Mouse (Mus musculus) intestine, postnatal 0 days (tissue): ENCODE data around the gene Ets2. TPM values are rescaled to one million over a fixed set of nuclear protein-coding genes. Genes with fewer than 3 reads are reported as not detected.
A peak's percentile ranks its signal among the peaks of the same experiment; 100 is the strongest.
"Not testable (repeated sequence)": the region's sequence is repeated elsewhere in the genome, so short reads cannot be mapped to it uniquely, and the experiment has no call there.

Experiments used
- ATAC-seq: fragments of 200-750 bp; cut with Nextera tagmentation; 2 replicates; pipeline ENCODE4 v1.8.0; 2017; ENCODE audit warnings: mild to moderate bottlenecking, moderate TSS enrichment, moderate library complexity
- H3K27ac ChIP-seq: fragments of 300-500 bp; sonication (generic); 2 replicates; pipeline ENCODE4 v1.5.1; 2014; ENCODE audit warnings: mild to moderate bottlenecking, low read depth, low read length, moderate library complexity
- H3K27me3 ChIP-seq: fragments of 300-500 bp; sonication (generic); replicated peaks from 2 replicates; pipeline ENCODE4 v1.6.1; 2014; ENCODE audit warnings: low read length, mixed read lengths; ENCODE audit not compliant: control insufficient read depth, insufficient read depth
- H3K36me3 ChIP-seq: fragments of 300-500 bp; sonication (generic); 2 replicates; pipeline ENCODE4 v1.6.1; 2014; ENCODE audit warnings: mild to moderate bottlenecking, moderate library complexity; ENCODE audit not compliant: control insufficient read depth, insufficient read depth
- H3K4me1 ChIP-seq: fragments of 300-500 bp; sonication (generic); replicated peaks from 2 replicates; pipeline ENCODE4 v1.6.1; 2014; ENCODE audit warnings: antibody characterized with exemption, low read length, mixed read lengths; ENCODE audit not compliant: control insufficient read depth, insufficient read depth
- H3K4me2 ChIP-seq: fragments of 300-500 bp; sonication (generic); replicated peaks from 2 replicates; pipeline ENCODE4 v1.6.1; 2014; ENCODE audit warnings: low read depth, mild to moderate bottlenecking, moderate library complexity
- H3K4me3 ChIP-seq: fragments of 300-500 bp; sonication (generic); 2 replicates; pipeline ENCODE4 v1.5.1; 2014; ENCODE audit warnings: low read depth, low read length
- H3K9ac ChIP-seq: fragments of 300-500 bp; sonication (generic); 2 replicates; pipeline ENCODE4 v1.6.1; 2014; ENCODE audit warnings: mild to moderate bottlenecking, low read depth, low read length
- H3K9me3 ChIP-seq: fragments of 300-500 bp; sonication (generic); 2 replicates; pipeline ENCODE4 v1.6.1; 2016; ENCODE audit warnings: mixed run types; ENCODE audit not compliant: control insufficient read depth
- CTCF ChIP-seq: sonication (generic); IDR thresholded peaks from 2 replicates; pipeline ENCODE4 v1.5.1; 2016; ENCODE audit warnings: low read depth, mild to moderate bottlenecking, control low read depth, antibody characterized with exemption, moderate library complexity
- WGBS: fragments of 180-500 bp; shearing (Covaris S2); extraction: QIAGEN DNeasy Blood & Tissue Kit; methylation state at CpG from one replicate; pipeline ENCODE4 v1.1.7; 2014; 5-methylcytosine and 5-hydroxymethylcytosine counted together
- polyA plus RNA-seq: library from polyadenylated mRNA; unstranded; fragments of >200 nt; fragmentation: Nextera tagmentation; extraction: Ambion mirVana; gene quantifications from 2 replicates; pipeline ENCODE4 v1.2.1, GENCODE M21; 2015

Ets2 gene
- polyA plus RNA-seq, 1 experiment from 2014 or later = 34.6 TPM

DNA sequence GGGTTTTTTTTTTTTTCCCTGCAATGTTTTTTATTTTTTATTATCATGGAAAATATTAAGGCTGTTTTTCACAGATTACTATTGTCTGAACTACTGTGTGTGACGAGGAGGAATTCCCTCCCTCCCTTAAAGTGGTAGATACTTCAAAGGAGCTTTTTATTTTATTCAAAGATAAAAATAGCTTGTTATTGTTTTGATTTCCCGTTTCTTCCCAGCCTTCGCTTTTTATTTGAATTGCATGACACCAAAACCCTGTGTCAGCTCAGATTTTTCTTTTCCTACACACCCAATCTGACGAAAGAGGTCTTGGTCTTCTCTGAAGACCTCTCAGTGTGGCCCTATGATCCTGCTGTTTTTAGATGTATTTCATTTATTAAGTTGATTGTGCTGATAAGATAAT is 7.3 kb downstream of the Ets2 start:
- no peak for TF ChIP-seq CTCF
- no peaks in the 10 kb centered on the region for H3K4me1 ChIP-seq
- H3K9ac ChIP-seq = no peak overlapping the region
- no peak for ATAC-seq
- H3K36me3 ChIP-seq = peaks cover 57% of the 10 kb centered on the region
- peak overlapping the region; percentile 35; the same call in 1 of the 2 replicates for H3K4me2 ChIP-seq
- no peaks in the 10 kb centered on the region for H3K27me3 ChIP-seq
- H3K4me3 ChIP-seq = no peak overlapping the region
- WGBS = 61% methylated on average over 4 of the region's 4 CpGs
- no peaks in the 10 kb centered on the region for H3K9me3 ChIP-seq
- peak overlapping the region; percentile 35; the same call in 1 of the 2 replicates for H3K27ac ChIP-seq

GRCm38 (mm10) chr16:95710129-95710528 is 8.3 kb downstream of the Ets2 start:
- Histone ChIP-seq H3K27me3 (no peaks in the 10 kb centered on the region), H3K36me3 (peaks cover 67% of the 10 kb centered on the region), H3K4me3 (no peak overlapping the region), H3K27ac (no peak overlapping the region), H3K9me3 (no peaks in the 10 kb centered on the region), H3K4me1 (no peaks in the 10 kb centered on the region), H3K9ac (no peak overlapping the region), H3K4me2 (no peak overlapping the region)
- no peak for TF ChIP-seq CTCF
- no peak for ATAC-seq
- WGBS = 88% methylated on average over 6 of the region's 6 CpGs

DNA sequence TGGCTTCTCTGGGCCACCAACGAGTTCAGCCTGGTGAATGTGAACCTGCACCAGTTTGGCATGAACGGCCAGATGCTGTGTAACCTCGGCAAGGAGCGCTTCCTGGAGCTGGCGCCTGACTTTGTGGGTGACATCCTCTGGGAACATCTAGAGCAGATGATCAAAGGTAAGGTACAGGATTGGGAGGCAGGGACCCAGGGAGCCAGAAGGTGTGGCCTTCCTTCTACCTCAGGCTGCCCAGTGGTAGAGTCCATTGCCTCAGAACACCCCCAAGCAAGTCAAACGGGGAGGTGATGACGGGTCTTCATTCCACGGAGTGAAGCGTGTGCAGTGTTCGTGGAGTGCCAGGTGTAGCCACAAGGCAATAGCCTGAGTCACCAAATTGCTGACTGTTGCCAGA is 10.2 kb downstream of the Ets2 start:
- Histone ChIP-seq H3K4me2 (no peak overlapping the region), H3K27ac (no peak overlapping the region), H3K9me3 (no peaks in the 10 kb centered on the region), H3K9ac (no peak overlapping the region), H3K4me1 (no peaks in the 10 kb centered on the region), H3K27me3 (no peaks in the 10 kb centered on the region), H3K36me3 (peaks cover 74% of the 10 kb centered on the region), H3K4me3 (no peak overlapping the region)
- TF ChIP-seq CTCF = no peak
- WGBS = 92% methylated on average over 10 of the region's 10 CpGs
- ATAC-seq = no peak

GRCm38 (mm10) chr16:95713077-95713476 is 11.2 kb downstream of the Ets2 start:
- H3K9ac ChIP-seq, H3K27me3 ChIP-seq, H3K9me3 ChIP-seq, H3K4me2 ChIP-seq, ATAC-seq, H3K4me1 ChIP-seq, H3K27ac ChIP-seq, H3K4me3 ChIP-seq: not testable (repeated sequence)
- 73% methylated on average over 2 of the region's 2 CpGs for WGBS
- peaks cover 83% of the 10 kb centered on the region for H3K36me3 ChIP-seq
- TF ChIP-seq CTCF = peak; percentile 37

- no peaks in the 10 kb centered on the region for H3K9me3 ChIP-seq
- H3K36me3 ChIP-seq = peaks cover 93% of the 10 kb centered on the region
- no peak overlapping the region for H3K9ac ChIP-seq
- no peak overlapping the region for H3K4me3 ChIP-seq
- WGBS = 89% methylated on average over 11 of the region's 11 CpGs
- no peaks in the 10 kb centered on the region for H3K4me1 ChIP-seq
- no peak for TF ChIP-seq CTCF
- H3K4me2 ChIP-seq = no peak overlapping the region
- ATAC-seq = no peak
- H3K27ac ChIP-seq = no peak overlapping the region
- H3K27me3 ChIP-seq = no peaks in the 10 kb centered on the region
Measured at GRCm38 (mm10) chr16:95715026-95715425, 13.2 kb downstream of the Ets2 start.

DNA sequence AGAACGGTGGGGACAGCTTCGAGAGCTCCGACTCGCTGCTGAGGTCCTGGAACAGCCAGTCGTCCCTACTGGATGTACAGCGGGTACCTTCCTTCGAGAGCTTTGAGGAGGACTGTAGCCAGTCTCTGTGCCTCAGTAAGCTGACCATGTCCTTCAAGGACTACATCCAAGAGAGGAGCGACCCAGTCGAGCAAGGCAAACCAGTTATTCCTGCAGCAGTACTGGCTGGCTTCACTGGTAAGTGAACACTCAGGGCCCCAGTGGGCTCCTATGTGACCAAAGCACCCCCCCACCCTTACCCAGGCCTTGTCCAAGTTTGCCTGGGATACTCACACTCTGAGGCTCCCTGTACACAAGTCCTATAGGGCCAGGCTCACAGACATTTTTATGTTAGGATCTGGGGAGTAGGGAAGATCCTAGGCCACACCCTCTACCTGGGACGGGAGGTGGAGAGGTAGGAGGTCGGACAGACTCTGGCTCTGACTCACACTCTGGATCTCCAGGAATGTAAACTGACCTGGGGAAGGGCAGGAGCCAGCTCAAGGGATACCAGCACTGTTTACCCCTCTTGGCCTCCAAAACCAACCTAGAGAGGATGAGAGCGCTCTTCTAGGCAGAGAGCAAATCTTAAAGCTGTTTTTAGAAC is 14.3 kb downstream of the Ets2 start:
- H3K27me3 ChIP-seq = no peaks in the 10 kb centered on the region
- H3K4me2 ChIP-seq = no peak overlapping the region
- H3K9me3 ChIP-seq = 0 out of 2 replicates have a peak, but pooled peaks cover 4% of the 10 kb centered on the region
- no peaks in the 10 kb centered on the region for H3K4me1 ChIP-seq
- TF ChIP-seq CTCF = no peak
- no peak overlapping the region for H3K4me3 ChIP-seq
- no peak for ATAC-seq
- no peak overlapping the region for H3K27ac ChIP-seq
- peaks cover 94% of the 10 kb centered on the region for H3K36me3 ChIP-seq
- H3K9ac ChIP-seq = no peak overlapping the region
- whole genome bisulfite sequencing = 74% methylated on average over 12 of the region's 12 CpGs
